Mouse (Mus musculus) CH12.LX (cell line): ENCODE measurements at regions not wholly inside any gene's neighbourhood (a gene's known extent, or its start where the extent isn't known, plus 50 kb on each side); places are given as distances from the start of the nearest gene placed in this dataset.

Source experiments
- DNase-seq: peaks from one replicate; pipeline ENCODE4 v3.0.0-alpha.2; 2013; ENCODE audit errors: extremely low read depth
- H3K27ac ChIP-seq: 2 replicates; pipeline ENCODE4 v1.5.1; 2012; ENCODE audit warnings: low read depth, mild to moderate bottlenecking, control low read depth, moderate library complexity; ENCODE audit not compliant: insufficient read depth
- H3K27me3 ChIP-seq: replicated peaks from 2 replicates; pipeline ENCODE3; 2012; ENCODE audit warnings: inconsistent platforms
- H3K36me3 ChIP-seq, 2 experiments: replicated peaks in 1 of 2; 2 replicates each; pipeline versions ENCODE3 to v1.6.1; 2012; ENCODE audit warnings: inconsistent platforms in 1 of 2, low read length in 1 of 2, mild to moderate bottlenecking in 1 of 2, mixed read lengths in 1 of 2, moderate library complexity in 1 of 2; ENCODE audit not compliant: control insufficient read depth in 1 of 2, insufficient read depth in 1 of 2
- H3K4me1 ChIP-seq, 2 experiments: 2 replicates each; pipeline ENCODE4 v1.6.1; 2012; ENCODE audit warnings: inconsistent platforms in 1 of 2, moderate library complexity in 1 of 2; ENCODE audit not compliant: insufficient read depth in 2 of 2, control insufficient read depth in 1 of 2
- H3K4me2 ChIP-seq: 2 replicates; pipeline ENCODE4 v1.6.1; 2012; ENCODE audit warnings: low read depth, mild to moderate bottlenecking, control low read depth; ENCODE audit not compliant: poor library complexity, insufficient read depth, severe bottlenecking
- H3K4me3 ChIP-seq, 3 experiments: fragments of 150-350 bp in 1 of 3; sonication (generic) in 1 of 3; replicated peaks in 1 of 3; 2 replicates each; pipeline versions ENCODE3 to v1.5.1; 2011 to 2012; ENCODE audit warnings: low read depth in 2 of 3, low read length in 2 of 3, mild to moderate bottlenecking in 2 of 3, moderate library complexity in 2 of 3, control low read depth in 1 of 3, improper control_type of control experiment in 1 of 3, inconsistent platforms in 1 of 3, mixed read lengths in 1 of 3; ENCODE audit not compliant: poor library complexity in 1 of 3
- H3K79me2 ChIP-seq: replicated peaks from 2 replicates; pipeline ENCODE4 v1.6.1; 2012; ENCODE audit warnings: mild to moderate bottlenecking, moderate library complexity; ENCODE audit not compliant: control insufficient read depth, poor library complexity, insufficient read depth, severe bottlenecking; ENCODE audit errors: extremely low read depth
- H3K9ac ChIP-seq: 2 replicates; pipeline ENCODE4 v1.6.1; 2012; ENCODE audit warnings: low read depth, mild to moderate bottlenecking, control low read depth, moderate library complexity; ENCODE audit not compliant: insufficient read depth
- H3K9me3 ChIP-seq: replicated peaks from 2 replicates; pipeline ENCODE3; 2012; ENCODE audit warnings: low read length, inconsistent platforms, mixed read lengths
- BHLHE40 ChIP-seq: IDR thresholded peaks from 2 replicates; pipeline ENCODE4 v1.6.1; 2011; ENCODE audit warnings: mild to moderate bottlenecking, low read depth, low read length, improper control_type of control experiment
- CTCF ChIP-seq, 2 experiments: IDR thresholded peaks in 1 of 2; conservative IDR thresholded peaks in 1 of 2; 2 replicates each; pipeline ENCODE4 v1.5.1; 2011 to 2012; ENCODE audit warnings: low read depth in 2 of 2, low read length in 2 of 2, improper control_type of control experiment in 1 of 2, inconsistent platforms in 1 of 2, mild to moderate bottlenecking in 1 of 2, moderate library complexity in 1 of 2
- ELF1 ChIP-seq: IDR thresholded peaks from 2 replicates; pipeline ENCODE4 v1.6.1; 2014; ENCODE audit warnings: low read depth, mild to moderate bottlenecking, inconsistent platforms, low read length, improper control_type of control experiment
- EP300 ChIP-seq: IDR thresholded peaks from 2 replicates; pipeline ENCODE4 v1.6.1; 2011; ENCODE audit warnings: low read length, improper control_type of control experiment
- ETS1 ChIP-seq: conservative IDR thresholded peaks from 2 replicates; pipeline ENCODE4 v1.6.1; 2012; ENCODE audit warnings: low read depth, mild to moderate bottlenecking, inconsistent platforms, low read length, improper control_type of control experiment, moderate library complexity
- HCFC1 ChIP-seq: IDR thresholded peaks from 2 replicates; pipeline ENCODE4 v1.6.1; 2012; ENCODE audit warnings: low read depth, mild to moderate bottlenecking, inconsistent platforms, low read length, improper control_type of control experiment
- IRF4 ChIP-seq: IDR thresholded peaks from 2 replicates; pipeline ENCODE4 v1.6.1; 2014; ENCODE audit warnings: low read depth, mild to moderate bottlenecking, inconsistent platforms, low read length, improper control_type of control experiment
- JUN ChIP-seq: IDR thresholded peaks from 2 replicates; pipeline ENCODE4 v1.6.1; 2011; ENCODE audit warnings: low read depth, mild to moderate bottlenecking, low read length, improper control_type of control experiment, moderate library complexity; ENCODE audit not compliant: insufficient read depth
- JUND ChIP-seq: conservative IDR thresholded peaks from 2 replicates; pipeline ENCODE4 v1.6.1; 2011; ENCODE audit warnings: low read depth, low read length, improper control_type of control experiment
- MAFK ChIP-seq: IDR thresholded peaks from 2 replicates; pipeline ENCODE4 v1.6.1; 2011; ENCODE audit warnings: low read length, improper control_type of control experiment; ENCODE audit not compliant: insufficient replicate concordance
- MEF2A ChIP-seq: IDR thresholded peaks from 2 replicates; pipeline ENCODE4 v1.6.1; 2014; ENCODE audit warnings: low read depth, mild to moderate bottlenecking, inconsistent platforms, low read length, improper control_type of control experiment, borderline replicate concordance
- NRF1 ChIP-seq: IDR thresholded peaks from 2 replicates; pipeline ENCODE4 v1.6.1; 2014; ENCODE audit warnings: low read depth, mild to moderate bottlenecking, inconsistent platforms, low read length, improper control_type of control experiment, moderate library complexity
- RCOR1 ChIP-seq: conservative IDR thresholded peaks from 2 replicates; pipeline ENCODE4 v1.6.1; 2012; ENCODE audit warnings: low read depth, mild to moderate bottlenecking, inconsistent platforms, low read length, improper control_type of control experiment
- TBP ChIP-seq: conservative IDR thresholded peaks from 2 replicates; pipeline ENCODE4 v1.6.1; 2011; ENCODE audit warnings: low read depth, low read length, improper control_type of control experiment
- TCF12 ChIP-seq: IDR thresholded peaks from 2 replicates; pipeline ENCODE4 v1.6.1; 2014; ENCODE audit warnings: low read depth, mild to moderate bottlenecking, inconsistent platforms, low read length, improper control_type of control experiment
- USF2 ChIP-seq: conservative IDR thresholded peaks from 2 replicates; pipeline ENCODE4 v1.6.1; 2011; ENCODE audit warnings: low read depth, low read length, improper control_type of control experiment
- ZMIZ1 ChIP-seq: IDR thresholded peaks from 2 replicates; pipeline ENCODE4 v1.6.1; 2012; ENCODE audit warnings: low read depth, mild to moderate bottlenecking, inconsistent platforms, low read length, improper control_type of control experiment
- ZNF384 ChIP-seq: IDR thresholded peaks from 2 replicates; pipeline ENCODE4 v1.6.1; 2012; ENCODE audit warnings: low read depth, low read length, improper control_type of control experiment, inconsistent platforms
- dilution Hi-C: fragments of 300-500 bp; cut with MboI; formaldehyde crosslinking; loops from 2 replicates; pipeline ENCODE4 v1.14.3; 2020; ENCODE audit warnings: low sequenced_read_pairs; ENCODE audit not compliant: extremely low pct_unique_long_range_greater_than_20kb, extremely low pct_ligation_motif_present
- in situ Hi-C: fragments of 300-500 bp; cut with MboI; formaldehyde crosslinking; loops from 3 replicates; pipeline ENCODE4 v1.14.3; 2019; ENCODE audit warnings: low sequenced_read_pairs, low pct_ligation_motif_present, low pct_unique_long_range_greater_than_20kb, mixed read lengths

- dilution Hi-C loops, result no loop called here
- in situ Hi-C loops, result no loop called here
Observed at GRCm38 (mm10) chr13:34504879-34505278, 148.4 kb downstream of the Pxdc1 start.

GRCm38 (mm10) chr13:34498910-34499309 is 153.9 kb upstream of the Slc22a23 start:
- H3K4me3 ChIP-seq, result no peak overlapping the region
- no peak overlapping the region for H3K4me2 ChIP-seq
- H3K4me1 ChIP-seq, result no peaks in the 10 kb centered on the region
- H3K36me3 ChIP-seq, result no peaks in the 10 kb centered on the region
- H3K9ac ChIP-seq, result no peak overlapping the region
- dilution Hi-C loops (no loop called here), in situ Hi-C loops (no loop called here)
- H3K9me3 ChIP-seq, result no peaks in the 10 kb centered on the region
- no peak for DNase-seq
- H3K27me3 ChIP-seq, result no peaks in the 10 kb centered on the region
- no peak for TF ChIP-seq EP300
- no peak overlapping the region for H3K27ac ChIP-seq
- H3K79me2 ChIP-seq, result no peaks in the 10 kb centered on the region

More at GRCm38 (mm10) chr13:34504879-34505278, 148.4 kb downstream of the Pxdc1 start:
- Histone ChIP-seq H3K9me3 (no peaks in the 10 kb centered on the region), H3K4me3 (no peak overlapping the region), H3K36me3 (no peaks in the 10 kb centered on the region), H3K79me2 (no peaks in the 10 kb centered on the region), H3K27ac (no peak overlapping the region), H3K4me1 (no peaks in the 10 kb centered on the region), H3K9ac (no peak overlapping the region), H3K27me3 (no peaks in the 10 kb centered on the region), H3K4me2 (no peak overlapping the region)
- DNase-seq, result no peak
- TF ChIP-seq JUN (no peak), HCFC1 (no peak), MAFK (no peak), MEF2A (no peak), ZMIZ1 (no peak), CTCF (conservative IDR thresholded peaks at IDR 0.05 in 1 of 2, IDR thresholded peaks at IDR 0.05 in 1 of 2; ENCODE audit: low read depth in 2 of 2, low read length in 2 of 2) (no peak), USF2 (no peak), TCF12 (no peak), ETS1 (no peak), RCOR1 (no peak), ELF1 (no peak), ZNF384 (no peak), BHLHE40 (no peak), NRF1 (no peak), TBP (no peak), IRF4 (no peak), JUND (no peak)
